Mouse (Mus musculus): Measurements from ENCODE around the gene Pik3c2g.
"Not testable (repeated sequence)": the region's sequence is repeated elsewhere in the genome, so short reads cannot be mapped to it uniquely, and the experiment has no call there.

The Pik3c2g gene

GRCm38 (mm10) chr6:139908997-139909669 is 322.1 kb downstream of the Pik3c2g start:
- DNase-seq (ENCODE audit: low read depth, low spot score) = no peak

- DNase-seq (ENCODE audit: low read depth, low spot score) = no peak
Observed at GRCm38 (mm10) chr6:139928766-139929165, 341.7 kb downstream of the Pik3c2g start.

GRCm38 (mm10) chr6:139934861-139935260 is 347.8 kb downstream of the Pik3c2g start:
- no peak for DNase-seq (ENCODE audit: low read depth, low spot score)

GRCm38 (mm10) chr6:139937581-139937980 is 350.6 kb downstream of the Pik3c2g start:
- DNase-seq (ENCODE audit: low read depth, low spot score) = not testable (repeated sequence)

- no peak for DNase-seq (ENCODE audit: low read depth, low spot score)
Observed at GRCm38 (mm10) chr6:139947106-139947879, 360.3 kb downstream of the Pik3c2g start.

- no peak for DNase-seq (ENCODE audit: low read depth, low spot score)
Observed at GRCm38 (mm10) chr6:139953596-139953995, 366.6 kb downstream of the Pik3c2g start.

GRCm38 (mm10) chr6:139957531-139958241 is 370.7 kb downstream of the Pik3c2g start:
- no peak for DNase-seq (ENCODE audit: low read depth, low spot score)

GRCm38 (mm10) chr6:139963775-139964174 is 376.8 kb downstream of the Pik3c2g start:
- DNase-seq (ENCODE audit: low read depth, low spot score) = no peak

GRCm38 (mm10) chr6:139964895-139965294 is 377.9 kb downstream of the Pik3c2g start:
- DNase-seq (ENCODE audit: low read depth, low spot score) = no peak

GRCm38 (mm10) chr6:139966684-139967083 is 379.7 kb downstream of the Pik3c2g start:
- no peak for DNase-seq (ENCODE audit: low read depth, low spot score)

GRCm38 (mm10) chr6:139971608-139972298 is 384.7 kb downstream of the Pik3c2g start:
- DNase-seq (ENCODE audit: low read depth, low spot score) = no peak

GRCm38 (mm10) chr6:139974668-139975067 is 387.6 kb downstream of the Pik3c2g start:
- no peak for DNase-seq (ENCODE audit: low read depth, low spot score)

GRCm38 (mm10) chr6:139978114-139978513 is 391.1 kb downstream of the Pik3c2g start:
- DNase-seq (ENCODE audit: low read depth, low spot score) = no peak

- no peak for DNase-seq (ENCODE audit: low read depth, low spot score)
Observed at GRCm38 (mm10) chr6:139981061-139981460, 394.0 kb downstream of the Pik3c2g start.

GRCm38 (mm10) chr6:139984069-139984468 is 397.0 kb downstream of the Pik3c2g start:
- no peak for DNase-seq (ENCODE audit: low read depth, low spot score)

- DNase-seq (ENCODE audit: low read depth, low spot score) = no peak
Observed at GRCm38 (mm10) chr6:139986564-139986963, 399.5 kb downstream of the Pik3c2g start.

- no peak for DNase-seq (ENCODE audit: low read depth, low spot score)
Observed at GRCm38 (mm10) chr6:139989075-139989474, 402.1 kb downstream of the Pik3c2g start.

GRCm38 (mm10) chr6:139989597-139989996 is 402.6 kb downstream of the Pik3c2g start:
- no peak for DNase-seq (ENCODE audit: low read depth, low spot score)

- DNase-seq (ENCODE audit: low read depth, low spot score) = no peak
Observed at GRCm38 (mm10) chr6:140005181-140005580, 418.2 kb downstream of the Pik3c2g start.

Measured in telencephalon, adult 2 months (tissue).